In the genomic region with DNA sequence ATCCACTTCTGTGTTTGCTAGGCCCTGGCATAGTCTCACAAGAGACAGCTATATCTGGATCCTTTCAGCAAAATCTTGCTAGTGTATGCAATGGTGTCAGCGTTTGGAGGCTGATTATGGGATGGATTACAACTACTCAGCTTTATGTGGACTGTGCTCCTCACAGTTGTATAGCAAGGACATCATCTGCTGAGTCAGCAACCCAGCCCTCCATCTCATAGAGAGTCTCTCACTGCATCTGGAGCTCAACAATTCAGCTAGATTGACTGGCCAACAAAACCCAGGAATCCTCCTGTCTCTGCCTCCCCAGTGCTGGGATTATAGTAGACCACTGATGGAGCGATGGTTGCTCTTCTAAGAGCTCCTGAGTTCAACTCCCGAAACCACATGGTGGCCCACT, we compare ENCODE assay signal across 1 mouse cellular context. TPM values are rescaled to one million over a fixed set of nuclear protein-coding genes. Genes with fewer than 3 reads are reported as not detected.
"Had no signal": no experiment of that assay in that cellular context is flagged by ENCODE, and none has a peak within 500 bp of the region (broad histone marks: within the 10 kb centered on the region; RNA-seq: fewer than 3 reads in every experiment).

No protein-coding gene starts in this region.

RNA-seq across cellular contexts. Expression of a gene that starts 37.3 kb away (rescaled TPM):
- polyA plus RNA-seq: erythroblast, embryonic 14.5 days had no signal
